Mouse (Mus musculus) lung, adult 2 months (tissue): ENCODE data around the gene Tle3.

Source experiments
- CTCF ChIP-seq: fragments of 200-500 bp; IDR thresholded peaks from 2 replicates; pipeline ENCODE4 v1.5.1; 2011; ENCODE audit warnings: mild to moderate bottlenecking, low read length, control low read depth; ENCODE audit not compliant: insufficient read depth
- POLR2A ChIP-seq: fragments of 200-500 bp; IDR thresholded peaks from 2 replicates; pipeline ENCODE4 v1.6.1; 2011; ENCODE audit warnings: low read depth, mild to moderate bottlenecking, control low read depth, low read length, borderline replicate concordance; ENCODE audit errors: extremely low read depth

- TF ChIP-seq CTCF (no peak), POLR2A (no peak)
Observed at GRCm38 (mm10) chr9:61455861-61456261, 83.7 kb downstream of the Tle3 start.
